Mouse (Mus musculus): Measurements from ENCODE around the gene Rnf43. TPM values are rescaled to one million over a fixed set of nuclear protein-coding genes. Genes with fewer than 3 reads are reported as not detected.

Rnf43 gene
- polyA plus RNA-seq, 1 experiment from 2014 or later = 0.84 TPM

DNA sequence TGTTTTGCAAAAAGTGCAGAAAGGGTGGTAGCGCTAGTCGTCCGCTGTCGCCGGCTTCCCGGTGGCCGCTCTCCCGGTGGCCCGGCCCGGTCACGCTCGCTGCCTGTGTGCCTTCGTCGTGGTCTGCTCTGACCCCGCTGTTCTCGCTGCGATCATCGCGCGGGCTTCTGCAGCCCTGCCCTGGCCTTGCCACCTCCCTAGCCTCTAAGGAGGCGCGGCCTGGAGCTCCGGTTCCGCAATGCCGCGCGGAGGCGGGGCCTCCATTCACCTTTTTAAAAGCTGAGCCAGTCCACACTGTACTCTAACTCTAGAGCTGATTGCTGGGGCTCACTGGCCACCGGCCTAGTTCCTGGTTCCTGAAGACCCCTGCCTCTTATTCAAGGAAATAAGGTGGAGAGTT lies 23.3 kb upstream of the Rnf43 start:
- peak overlapping the region; percentile 67 for H3K9ac ChIP-seq
- H3K36me3 ChIP-seq (replicated peaks; ENCODE audit: control insufficient read depth, insufficient read depth) = peaks cover 9% of the 10 kb centered on the region
- H3K4me3 ChIP-seq (replicated peaks; ENCODE audit: low read length) = peak overlapping the region; percentile 37
- no peaks in the 10 kb centered on the region for H3K27me3 ChIP-seq (ENCODE audit: control insufficient read depth, insufficient read depth, low read length)
- ATAC-seq (ENCODE audit: low FRiP score) (no peak; the same call in 1 of the 2 replicates), DNase-seq (ENCODE audit: low spot score) (peak; percentile 30)
- H3K4me1 ChIP-seq (replicated peaks; ENCODE audit: control insufficient read depth, insufficient read depth, low read length) = peaks cover 9% of the 10 kb centered on the region
- 1% methylated on average over 29 of the region's 29 CpGs for WGBS
- no peaks in the 10 kb centered on the region for H3K9me3 ChIP-seq (ENCODE audit: control insufficient read depth, low read length)
- no peak overlapping the region for H3K27ac ChIP-seq
- H3K4me2 ChIP-seq (replicated peaks) = peak overlapping the region; percentile 77

DNA sequence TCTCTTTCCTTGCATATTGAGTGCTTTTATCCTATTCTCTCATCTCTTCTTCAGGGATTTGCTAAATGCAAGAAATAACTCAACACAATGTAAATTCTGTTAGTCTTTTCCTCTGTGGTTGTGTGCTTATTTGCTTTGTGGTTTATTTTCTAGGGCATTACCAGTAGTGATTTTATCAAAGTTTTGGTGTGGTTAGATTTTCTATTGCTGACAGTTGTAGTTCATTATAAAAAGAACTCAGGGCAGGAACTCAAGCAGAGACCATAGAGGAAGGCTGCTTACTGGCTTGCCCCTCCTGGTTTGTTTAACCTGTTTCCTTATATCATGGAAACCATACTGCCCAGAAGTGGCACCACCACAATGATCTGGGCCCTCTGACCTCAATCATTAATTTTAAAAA lies 19.7 kb upstream of the Rnf43 start:
- no peak for ATAC-seq (ENCODE audit: low FRiP score)

DNA sequence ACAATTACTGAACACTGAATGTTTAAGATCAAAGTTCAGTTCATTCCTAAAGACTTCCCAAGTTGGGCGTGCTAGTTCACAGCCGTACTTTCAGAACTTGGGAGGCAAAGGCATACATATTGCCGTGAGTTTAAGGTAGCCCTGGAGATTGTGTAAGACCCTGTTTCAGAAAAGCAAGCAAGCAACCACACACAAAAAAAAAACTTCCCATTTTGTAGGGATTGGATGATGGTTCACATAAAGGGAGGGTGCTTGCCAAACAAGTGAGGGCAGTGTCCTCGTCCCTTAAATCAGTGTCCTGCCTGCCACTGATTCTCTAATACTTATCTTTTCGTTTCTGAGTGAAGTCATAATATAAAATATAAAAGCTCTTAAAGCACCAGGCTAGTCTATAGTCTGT lies 7.8 kb upstream of the Rnf43 start:
- no peaks in the 10 kb centered on the region for H3K36me3 ChIP-seq (replicated peaks; ENCODE audit: control insufficient read depth, insufficient read depth)
- no peak overlapping the region for H3K9ac ChIP-seq
- no peak for DNase-seq (ENCODE audit: low spot score)
- H3K9me3 ChIP-seq (ENCODE audit: control insufficient read depth, low read length) = no peaks in the 10 kb centered on the region
- H3K4me1 ChIP-seq (replicated peaks; ENCODE audit: control insufficient read depth, insufficient read depth, low read length) = no peaks in the 10 kb centered on the region
- 81% methylated on average over 5 of the region's 5 CpGs for WGBS
- H3K4me3 ChIP-seq (replicated peaks; ENCODE audit: low read length) = no peak overlapping the region
- no peak overlapping the region for H3K4me2 ChIP-seq (replicated peaks)
- no peaks in the 10 kb centered on the region for H3K27me3 ChIP-seq (ENCODE audit: control insufficient read depth, insufficient read depth, low read length)
- no peak for ATAC-seq (ENCODE audit: low FRiP score)
- H3K27ac ChIP-seq = no peak overlapping the region

More for the DNA sequence above, 19.7 kb upstream of the Rnf43 start:
- H3K9me3 ChIP-seq (ENCODE audit: control insufficient read depth, low read length) = no peaks in the 10 kb centered on the region
- no peaks in the 10 kb centered on the region for H3K27me3 ChIP-seq (ENCODE audit: control insufficient read depth, insufficient read depth, low read length)
- H3K4me2 ChIP-seq (replicated peaks) = no peak overlapping the region
- H3K9ac ChIP-seq = no peak overlapping the region
- DNase-seq (ENCODE audit: low spot score) = no peak
- H3K36me3 ChIP-seq (replicated peaks; ENCODE audit: control insufficient read depth, insufficient read depth) = no peaks in the 10 kb centered on the region; the same call in 1 of the 2 replicates
- H3K4me1 ChIP-seq (replicated peaks; ENCODE audit: control insufficient read depth, insufficient read depth, low read length) = peaks cover 9% of the 10 kb centered on the region
- H3K27ac ChIP-seq = no peak overlapping the region
- H3K4me3 ChIP-seq (replicated peaks; ENCODE audit: low read length) = no peak overlapping the region

DNA sequence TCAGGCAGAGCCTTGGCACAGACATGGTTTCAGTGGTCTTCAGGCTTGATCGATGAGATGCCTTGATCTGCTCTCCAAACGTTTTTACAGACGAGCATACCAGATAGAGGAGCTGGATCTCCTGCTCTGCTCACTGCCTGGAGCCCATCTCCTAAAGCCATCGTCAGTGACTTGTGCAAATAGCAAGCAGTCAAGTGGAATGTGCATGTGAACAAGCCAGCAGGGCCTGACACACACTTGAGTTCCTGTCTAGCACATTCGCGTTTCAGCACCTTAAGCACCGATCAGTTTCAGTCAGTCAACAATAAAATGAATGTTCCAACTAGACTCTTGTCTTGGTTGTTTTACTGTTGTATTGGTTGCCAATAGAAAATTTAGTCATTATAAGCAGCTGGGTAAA lies 3.3 kb upstream of the Rnf43 start:
- ATAC-seq (ENCODE audit: low FRiP score) = no peak
- Histone ChIP-seq H3K27me3 (ENCODE audit: control insufficient read depth, insufficient read depth, low read length) (peaks cover 18% of the 10 kb centered on the region), H3K4me1 (replicated peaks; ENCODE audit: control insufficient read depth, insufficient read depth, low read length) (no peaks in the 10 kb centered on the region), H3K27ac (no peak overlapping the region), H3K9me3 (ENCODE audit: control insufficient read depth, low read length) (no peaks in the 10 kb centered on the region), H3K36me3 (replicated peaks; ENCODE audit: control insufficient read depth, insufficient read depth) (no peaks in the 10 kb centered on the region), H3K9ac (no peak overlapping the region), H3K4me3 (replicated peaks; ENCODE audit: low read length) (no peak overlapping the region), H3K4me2 (replicated peaks) (no peak overlapping the region)
- 77% methylated on average over 7 of the region's 7 CpGs for whole genome bisulfite sequencing
- no peak for DNase-seq (ENCODE audit: low spot score)

DNA sequence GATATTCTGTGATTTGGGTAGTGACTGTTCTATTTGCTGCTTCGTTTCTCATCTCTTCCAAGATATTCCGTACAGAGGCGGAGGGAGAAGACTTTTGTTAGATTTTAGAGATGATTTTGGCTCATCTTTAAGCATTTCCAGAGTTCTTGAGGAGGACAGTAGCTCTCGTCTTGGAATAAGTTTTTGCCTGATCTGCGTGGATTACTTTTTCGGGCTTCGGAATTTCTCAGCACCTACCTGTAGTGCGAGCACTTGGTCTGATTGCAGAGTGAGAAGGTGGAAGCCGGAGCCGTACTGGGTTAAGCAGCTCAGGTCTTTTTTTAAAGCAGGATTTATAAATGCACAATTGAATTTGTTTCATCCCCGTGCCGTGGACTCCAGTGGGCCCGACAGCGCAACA lies 300 bp downstream of the Rnf43 start:
- 13% methylated on average over 14 of the region's 14 CpGs for WGBS
- Histone ChIP-seq H3K9ac (no peak overlapping the region), H3K36me3 (replicated peaks; ENCODE audit: control insufficient read depth, insufficient read depth) (no peaks in the 10 kb centered on the region), H3K27ac (no peak overlapping the region), H3K9me3 (ENCODE audit: control insufficient read depth, low read length) (no peaks in the 10 kb centered on the region), H3K4me3 (replicated peaks; ENCODE audit: low read length) (peak overlapping the region; percentile 28), H3K27me3 (ENCODE audit: control insufficient read depth, insufficient read depth, low read length) (peaks cover 24% of the 10 kb centered on the region), H3K4me1 (replicated peaks; ENCODE audit: control insufficient read depth, insufficient read depth, low read length) (no peaks in the 10 kb centered on the region), H3K4me2 (replicated peaks) (peak overlapping the region; percentile 61)
- DNase-seq (ENCODE audit: low spot score) = no peak
- no peak for ATAC-seq (ENCODE audit: low FRiP score)

DNA sequence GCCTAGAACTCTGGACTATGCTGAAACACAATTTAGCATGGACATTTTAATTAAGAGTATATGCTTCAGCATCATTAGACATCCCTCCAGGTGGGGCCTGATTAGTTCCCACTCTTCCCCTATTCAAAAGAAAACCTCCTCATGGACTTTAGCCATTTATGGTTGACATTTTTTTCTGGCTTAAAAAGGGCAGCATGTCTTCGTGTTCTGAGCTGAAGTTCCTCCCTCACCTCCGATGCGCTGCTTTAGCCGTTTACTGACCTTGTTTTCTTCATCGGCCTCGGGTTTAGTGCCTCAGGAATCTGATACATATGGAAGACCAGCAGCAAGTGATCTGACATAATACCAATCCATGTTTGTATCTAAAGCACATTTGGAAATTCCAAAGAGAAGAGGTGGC lies 1.4 kb downstream of the Rnf43 start:
- H3K9ac ChIP-seq = no peak overlapping the region
- H3K9me3 ChIP-seq (ENCODE audit: control insufficient read depth, low read length) = no peaks in the 10 kb centered on the region
- H3K27ac ChIP-seq = no peak overlapping the region
- H3K4me2 ChIP-seq (replicated peaks) = no peak overlapping the region
- DNase-seq (ENCODE audit: low spot score) (no peak), ATAC-seq (ENCODE audit: low FRiP score) (no peak)
- WGBS = 83% methylated on average over 6 of the region's 6 CpGs
- peaks cover 24% of the 10 kb centered on the region for H3K27me3 ChIP-seq (ENCODE audit: control insufficient read depth, insufficient read depth, low read length)
- no peaks in the 10 kb centered on the region for H3K36me3 ChIP-seq (replicated peaks; ENCODE audit: control insufficient read depth, insufficient read depth)
- H3K4me3 ChIP-seq (replicated peaks; ENCODE audit: low read length) = no peak overlapping the region
- H3K4me1 ChIP-seq (replicated peaks; ENCODE audit: control insufficient read depth, insufficient read depth, low read length) = no peaks in the 10 kb centered on the region

DNA sequence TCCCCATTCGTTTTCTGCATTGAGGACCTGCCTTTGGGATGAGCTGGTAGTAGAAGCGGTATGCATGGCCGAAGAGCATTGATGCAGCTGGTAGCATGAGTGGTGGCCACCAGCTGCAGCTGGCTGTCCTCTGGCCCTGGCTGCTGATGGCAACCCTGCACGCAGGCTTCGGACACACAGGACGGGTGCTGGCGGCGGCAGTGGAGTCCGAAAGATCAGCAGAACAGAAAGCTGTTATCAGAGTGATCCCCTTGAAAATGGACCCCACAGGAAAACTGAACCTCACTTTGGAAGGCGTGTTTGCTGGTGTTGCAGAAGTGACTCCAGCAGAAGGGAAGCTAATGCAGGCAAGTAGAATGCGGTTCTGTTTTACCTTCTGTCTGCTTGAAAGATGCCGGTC lies 2.0 kb downstream of the Rnf43 start:
- Histone ChIP-seq H3K9ac (no peak overlapping the region), H3K36me3 (replicated peaks; ENCODE audit: control insufficient read depth, insufficient read depth) (no peaks in the 10 kb centered on the region), H3K27me3 (ENCODE audit: control insufficient read depth, insufficient read depth, low read length) (peaks cover 24% of the 10 kb centered on the region), H3K27ac (no peak overlapping the region), H3K4me3 (replicated peaks; ENCODE audit: low read length) (no peak overlapping the region), H3K4me1 (replicated peaks; ENCODE audit: control insufficient read depth, insufficient read depth, low read length) (no peaks in the 10 kb centered on the region), H3K9me3 (ENCODE audit: control insufficient read depth, low read length) (no peaks in the 10 kb centered on the region), H3K4me2 (replicated peaks) (no peak overlapping the region)
- DNase-seq (ENCODE audit: low spot score) = no peak
- 84% methylated on average over 12 of the region's 12 CpGs for WGBS
- no peak for ATAC-seq (ENCODE audit: low FRiP score)

DNA sequence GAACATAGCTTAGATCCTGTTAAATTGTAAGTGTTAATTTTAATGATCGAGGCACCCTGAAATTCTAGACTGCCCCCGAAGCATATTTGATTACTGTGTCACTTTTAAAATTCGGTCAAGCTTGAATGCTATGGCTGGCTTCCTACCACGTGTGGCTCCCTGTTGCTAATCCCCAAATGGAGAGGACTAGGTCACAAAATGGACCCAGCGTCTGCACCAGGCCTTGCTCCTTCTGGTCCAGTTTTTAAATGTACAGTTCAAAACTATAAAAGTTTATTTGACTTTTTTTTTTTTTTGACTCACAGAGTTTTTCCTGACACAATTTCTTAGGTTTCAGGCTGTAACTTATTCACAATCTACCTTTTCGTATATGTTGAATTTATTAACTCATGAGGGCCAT lies 2.7 kb downstream of the Rnf43 start:
- DNase-seq (ENCODE audit: low spot score) (no peak), ATAC-seq (ENCODE audit: low FRiP score) (no peak)
- Histone ChIP-seq H3K9me3 (ENCODE audit: control insufficient read depth, low read length) (no peaks in the 10 kb centered on the region), H3K27me3 (ENCODE audit: control insufficient read depth, insufficient read depth, low read length) (peaks cover 24% of the 10 kb centered on the region), H3K4me2 (replicated peaks) (no peak overlapping the region), H3K27ac (no peak overlapping the region), H3K9ac (no peak overlapping the region), H3K36me3 (replicated peaks; ENCODE audit: control insufficient read depth, insufficient read depth) (no peaks in the 10 kb centered on the region), H3K4me1 (replicated peaks; ENCODE audit: control insufficient read depth, insufficient read depth, low read length) (no peaks in the 10 kb centered on the region), H3K4me3 (replicated peaks; ENCODE audit: low read length) (no peak overlapping the region)
- 76% methylated on average over 6 of the region's 6 CpGs for WGBS

DNA sequence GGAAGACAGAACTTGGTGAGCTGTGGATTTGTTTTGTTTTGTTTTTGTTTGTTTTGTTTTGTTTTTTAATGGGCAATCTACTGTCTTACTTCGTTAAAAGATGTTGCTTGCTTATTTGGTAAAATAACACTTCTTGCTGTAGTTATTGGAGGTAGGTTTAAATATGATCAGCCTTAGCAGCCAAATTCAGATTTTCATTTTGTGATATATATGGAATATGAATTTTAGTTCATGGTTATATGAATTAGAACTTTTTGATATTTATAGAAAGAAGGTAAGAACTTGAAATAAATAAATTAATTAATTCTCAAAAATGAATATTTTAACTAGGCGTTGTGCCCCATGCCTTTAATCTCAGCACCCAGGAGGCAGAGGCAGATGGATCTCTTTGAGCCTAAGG lies 3.1 kb downstream of the Rnf43 start:
- Histone ChIP-seq H3K27me3 (ENCODE audit: control insufficient read depth, insufficient read depth, low read length) (peaks cover 24% of the 10 kb centered on the region), H3K9me3 (ENCODE audit: control insufficient read depth, low read length) (no peaks in the 10 kb centered on the region), H3K36me3 (replicated peaks; ENCODE audit: control insufficient read depth, insufficient read depth) (no peaks in the 10 kb centered on the region), H3K4me2 (replicated peaks) (no peak overlapping the region), H3K27ac (no peak overlapping the region), H3K9ac (no peak overlapping the region), H3K4me1 (replicated peaks; ENCODE audit: control insufficient read depth, insufficient read depth, low read length) (no peaks in the 10 kb centered on the region), H3K4me3 (replicated peaks; ENCODE audit: low read length) (no peak overlapping the region)
- ATAC-seq (ENCODE audit: low FRiP score) (no peak), DNase-seq (ENCODE audit: low spot score) (no peak)
- 87% methylated on average over 2 of the region's 2 CpGs for WGBS

DNA sequence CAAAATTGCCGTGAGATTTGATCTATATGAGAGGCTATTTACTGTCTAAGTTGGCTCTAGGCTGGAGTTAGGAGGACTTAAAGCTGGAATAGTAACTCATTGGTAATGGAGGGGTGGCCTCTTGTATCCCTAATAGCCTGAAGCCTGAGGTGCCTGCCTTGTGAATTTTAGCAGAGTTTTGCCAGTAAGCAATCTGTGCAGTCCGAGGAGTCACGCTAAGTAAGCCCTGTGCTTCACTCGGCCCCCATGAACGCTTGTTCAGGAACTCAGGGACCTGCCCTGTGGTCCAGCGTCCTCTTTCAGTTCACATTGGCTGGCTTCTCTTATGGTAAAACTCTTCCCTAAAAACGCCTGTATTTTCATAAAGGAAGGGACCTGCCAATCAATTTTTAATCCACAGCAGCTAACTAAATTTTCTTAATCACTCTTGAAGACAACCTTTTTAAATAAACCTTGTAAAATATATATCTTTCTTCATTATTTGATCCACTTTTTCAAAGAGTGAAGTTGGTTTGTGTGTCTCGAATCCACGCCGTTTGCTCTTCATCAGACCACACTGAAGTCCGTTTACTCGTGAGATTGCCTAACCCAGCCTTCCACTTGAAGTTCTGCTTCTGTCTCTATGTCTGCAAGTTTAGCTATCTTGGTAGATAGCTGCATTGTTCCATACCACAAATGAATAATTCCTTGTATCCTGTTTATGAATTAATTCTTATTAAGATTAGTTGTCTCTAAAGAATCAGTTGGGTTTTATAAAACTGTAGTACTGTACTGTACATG lies 3.9 kb downstream of the Rnf43 start:
- no peak overlapping the region for H3K4me2 ChIP-seq (replicated peaks)
- H3K9me3 ChIP-seq (ENCODE audit: control insufficient read depth, low read length) = no peaks in the 10 kb centered on the region
- H3K9ac ChIP-seq = no peak overlapping the region
- H3K4me3 ChIP-seq (replicated peaks; ENCODE audit: low read length) = no peak overlapping the region
- DNase-seq (ENCODE audit: low spot score) (no peak), ATAC-seq (ENCODE audit: low FRiP score) (no peak)
- H3K27me3 ChIP-seq (ENCODE audit: control insufficient read depth, insufficient read depth, low read length) = peaks cover 24% of the 10 kb centered on the region
- no peaks in the 10 kb centered on the region for H3K36me3 ChIP-seq (replicated peaks; ENCODE audit: control insufficient read depth, insufficient read depth)
- H3K27ac ChIP-seq = no peak overlapping the region
- no peaks in the 10 kb centered on the region for H3K4me1 ChIP-seq (replicated peaks; ENCODE audit: control insufficient read depth, insufficient read depth, low read length)
- WGBS = 81% methylated on average over 12 of the region's 12 CpGs
